Mouse (Mus musculus) stomach, embryonic 15.5 days (tissue): Measurements from ENCODE around the gene Cdkn1a. TPM values are rescaled to one million over a fixed set of nuclear protein-coding genes. Genes with fewer than 3 reads are reported as not detected.

Experiments
- ATAC-seq: fragments of 200-750 bp; cut with Nextera tagmentation; 2 replicates; pipeline ENCODE4 v1.8.0; 2017; ENCODE audit warnings: low read depth, moderate number of reproducible peaks, moderate TSS enrichment; ENCODE audit not compliant: insufficient read depth, low FRiP score
- H3K27ac ChIP-seq: fragments of 300-500 bp; sonication (generic); 2 replicates; pipeline ENCODE4 v1.5.1; 2015; ENCODE audit warnings: mild to moderate bottlenecking, inconsistent platforms
- H3K27me3 ChIP-seq: fragments of 300-500 bp; sonication (generic); replicated peaks from 2 replicates; pipeline ENCODE4 v1.6.1; 2015; ENCODE audit warnings: inconsistent platforms
- H3K36me3 ChIP-seq: fragments of 300-500 bp; sonication (generic); 2 replicates; pipeline ENCODE4 v1.6.1; 2015; ENCODE audit warnings: inconsistent platforms
- H3K4me1 ChIP-seq: fragments of 300-500 bp; sonication (generic); 2 replicates; pipeline ENCODE4 v1.6.1; 2015; ENCODE audit warnings: inconsistent platforms
- H3K4me2 ChIP-seq: fragments of 300-500 bp; sonication (generic); 2 replicates; pipeline ENCODE4 v1.6.1; 2015; ENCODE audit warnings: mild to moderate bottlenecking, inconsistent platforms
- H3K4me3 ChIP-seq: fragments of 300-500 bp; sonication (generic); replicated peaks from 2 replicates; pipeline ENCODE4 v1.5.1; 2015; ENCODE audit warnings: inconsistent platforms
- H3K9ac ChIP-seq: fragments of 300-500 bp; sonication (generic); 2 replicates; pipeline ENCODE4 v1.6.1; 2015; ENCODE audit warnings: inconsistent platforms
- H3K9me3 ChIP-seq: fragments of 300-500 bp; sonication (generic); 2 replicates; pipeline ENCODE4 v1.6.1; 2016; ENCODE audit warnings: inconsistent platforms
- WGBS: fragments of 180-500 bp; shearing (Covaris S2); methylation state at CpG from one replicate; pipeline ENCODE4 v1.1.7; 2015; 5-methylcytosine and 5-hydroxymethylcytosine counted together
- polyA plus RNA-seq: library from polyadenylated mRNA; unstranded; fragments of >200 nt; fragmentation: Nextera tagmentation; extraction: Ambion mirVana; gene quantifications from 2 replicates; pipeline ENCODE4 v1.2.1, GENCODE M21; 2015

Gene Cdkn1a
- polyA plus RNA-seq, 1 experiment from 2014 or later = 102 TPM

GRCm38 (mm10) chr17:29135066-29135465, 44.3 kb downstream of the Cdkn1a start:
- peaks cover 12% of the 10 kb centered on the region for H3K4me1 ChIP-seq
- H3K27ac ChIP-seq = no peak overlapping the region
- no peak overlapping the region for H3K4me3 ChIP-seq
- H3K9ac ChIP-seq = no peak overlapping the region
- H3K27me3 ChIP-seq = no peaks in the 10 kb centered on the region
- H3K4me2 ChIP-seq = no peak overlapping the region
- 59% methylated on average over 5 of the region's 5 CpGs for WGBS
- no peak for ATAC-seq
- no peaks in the 10 kb centered on the region for H3K9me3 ChIP-seq
- no peaks in the 10 kb centered on the region for H3K36me3 ChIP-seq

- Histone ChIP-seq H3K27ac (no peak overlapping the region), H3K27me3 (no peaks in the 10 kb centered on the region), H3K36me3 (no peaks in the 10 kb centered on the region), H3K4me1 (peaks cover 12% of the 10 kb centered on the region), H3K9me3 (no peaks in the 10 kb centered on the region), H3K9ac (no peak overlapping the region), H3K4me3 (no peak overlapping the region), H3K4me2 (no peak overlapping the region)
- no peak for ATAC-seq
- 60% methylated on average over 6 of the region's 6 CpGs for WGBS
Observed at GRCm38 (mm10) chr17:29136236-29136635, 45.5 kb downstream of the Cdkn1a start.

GRCm38 (mm10) chr17:29137906-29138305, 47.1 kb downstream of the Cdkn1a start:
- no peak overlapping the region for H3K27ac ChIP-seq
- no peaks in the 10 kb centered on the region for H3K27me3 ChIP-seq
- H3K4me3 ChIP-seq = no peak overlapping the region
- H3K9me3 ChIP-seq = no peaks in the 10 kb centered on the region
- ATAC-seq = no peak
- WGBS = 76% methylated on average over 7 of the region's 7 CpGs
- no peak overlapping the region for H3K9ac ChIP-seq
- H3K36me3 ChIP-seq = no peaks in the 10 kb centered on the region
- H3K4me2 ChIP-seq = no peak overlapping the region
- peaks cover 12% of the 10 kb centered on the region for H3K4me1 ChIP-seq

- no peak overlapping the region for H3K4me2 ChIP-seq
- H3K36me3 ChIP-seq = no peaks in the 10 kb centered on the region
- H3K27me3 ChIP-seq = no peaks in the 10 kb centered on the region
- no peak for ATAC-seq
- H3K9ac ChIP-seq = no peak overlapping the region
- no peaks in the 10 kb centered on the region for H3K4me1 ChIP-seq
- H3K27ac ChIP-seq = no peak overlapping the region
- WGBS = 79% methylated on average over 3 of the region's 3 CpGs
- no peaks in the 10 kb centered on the region for H3K9me3 ChIP-seq
- no peak overlapping the region for H3K4me3 ChIP-seq
Observed at GRCm38 (mm10) chr17:29141577-29141976, 50.8 kb downstream of the Cdkn1a start.

- ATAC-seq = no peak
- Histone ChIP-seq H3K9me3 (no peaks in the 10 kb centered on the region), H3K9ac (no peak overlapping the region), H3K27ac (no peak overlapping the region), H3K36me3 (no peaks in the 10 kb centered on the region), H3K27me3 (no peaks in the 10 kb centered on the region), H3K4me2 (no peak overlapping the region), H3K4me1 (peaks cover 7% of the 10 kb centered on the region; the same call in 1 of the 2 replicates), H3K4me3 (no peak overlapping the region)
- 76% methylated on average over 8 of the region's 8 CpGs for WGBS
Observed at GRCm38 (mm10) chr17:29143266-29143665, 52.5 kb downstream of the Cdkn1a start.

DNA sequence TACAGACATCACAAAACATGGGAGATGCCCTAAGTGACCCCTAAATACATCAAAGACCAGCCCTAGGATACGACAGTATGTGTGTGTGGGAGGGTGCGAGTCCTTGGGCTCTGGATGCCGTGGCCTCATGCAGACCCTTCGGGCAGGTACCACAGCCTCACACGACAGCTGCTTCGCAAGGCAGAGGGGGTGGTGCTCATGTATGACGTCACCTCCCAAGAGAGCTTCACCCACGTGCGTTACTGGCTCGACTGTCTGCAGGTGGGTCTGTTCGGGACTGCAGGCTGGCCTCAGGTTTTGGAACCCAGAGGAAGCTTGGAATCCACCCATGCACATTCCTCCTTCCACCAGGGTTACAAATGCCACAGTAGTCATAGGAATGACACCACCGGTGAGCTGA, 54.3 kb downstream of the Cdkn1a start:
- no peak for ATAC-seq
- H3K9me3 ChIP-seq = no peaks in the 10 kb centered on the region
- WGBS = 92% methylated on average over 12 of the region's 12 CpGs
- H3K27ac ChIP-seq = no peak overlapping the region
- H3K27me3 ChIP-seq = no peaks in the 10 kb centered on the region
- H3K4me1 ChIP-seq = peaks cover 7% of the 10 kb centered on the region; the same call in 1 of the 2 replicates
- no peak overlapping the region for H3K4me3 ChIP-seq
- H3K4me2 ChIP-seq = no peak overlapping the region
- no peaks in the 10 kb centered on the region for H3K36me3 ChIP-seq
- no peak overlapping the region for H3K9ac ChIP-seq

DNA sequence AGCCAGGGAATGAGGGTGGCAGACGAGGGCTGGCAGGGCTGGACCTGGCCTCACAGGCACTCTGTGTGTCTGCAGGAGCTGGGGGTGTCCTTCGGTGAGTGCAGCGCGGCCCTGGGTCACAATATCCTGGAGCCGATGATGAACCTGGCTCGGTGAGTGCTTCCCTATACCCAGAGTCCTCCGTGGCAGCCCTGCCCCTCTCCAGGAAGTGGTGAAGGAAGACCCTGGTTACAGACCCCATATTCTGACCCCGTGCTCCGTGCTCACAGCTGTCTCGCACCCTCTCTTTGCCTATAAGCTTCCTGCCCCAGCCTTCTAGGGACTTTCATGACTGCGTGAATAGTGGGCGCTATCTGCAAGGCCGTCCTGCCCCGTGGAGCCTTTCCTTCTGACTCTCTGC, 56.5 kb downstream of the Cdkn1a start:
- no peak overlapping the region for H3K4me2 ChIP-seq
- H3K27ac ChIP-seq = no peak overlapping the region
- 81% methylated on average over 14 of the region's 14 CpGs for WGBS
- no peaks in the 10 kb centered on the region for H3K27me3 ChIP-seq
- H3K9me3 ChIP-seq = no peaks in the 10 kb centered on the region
- ATAC-seq = no peak
- no peak overlapping the region for H3K4me3 ChIP-seq
- no peak overlapping the region for H3K9ac ChIP-seq
- peaks cover 7% of the 10 kb centered on the region; the same call in 1 of the 2 replicates for H3K4me1 ChIP-seq
- H3K36me3 ChIP-seq = no peaks in the 10 kb centered on the region

DNA sequence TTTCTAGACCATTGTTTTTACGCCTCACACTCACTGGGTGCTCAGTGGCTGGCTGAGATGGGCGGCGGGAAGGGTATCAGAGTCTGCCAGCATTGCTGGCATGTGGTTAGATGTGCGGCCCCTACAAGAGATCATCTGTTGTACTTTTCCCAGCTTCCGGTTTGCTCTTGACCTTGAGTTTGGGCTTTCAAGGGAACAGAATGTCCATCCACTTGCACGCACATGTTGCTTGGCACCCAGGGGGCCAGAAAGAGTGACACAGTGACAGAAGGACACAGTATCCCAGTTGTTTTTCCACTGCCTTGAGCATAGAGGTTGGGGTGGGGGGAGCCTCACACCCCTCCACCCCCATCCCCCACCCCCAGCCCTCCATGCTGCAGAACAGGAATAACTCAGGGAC, 57.0 kb downstream of the Cdkn1a start:
- Histone ChIP-seq H3K9me3 (no peaks in the 10 kb centered on the region), H3K4me2 (no peak overlapping the region), H3K36me3 (no peaks in the 10 kb centered on the region), H3K9ac (no peak overlapping the region), H3K27ac (no peak overlapping the region), H3K4me1 (peaks cover 7% of the 10 kb centered on the region; the same call in 1 of the 2 replicates), H3K4me3 (no peak overlapping the region), H3K27me3 (no peaks in the 10 kb centered on the region)
- 70% methylated on average over 6 of the region's 6 CpGs for WGBS
- ATAC-seq = peak; percentile 5; the same call in 1 of the 2 replicates

DNA sequence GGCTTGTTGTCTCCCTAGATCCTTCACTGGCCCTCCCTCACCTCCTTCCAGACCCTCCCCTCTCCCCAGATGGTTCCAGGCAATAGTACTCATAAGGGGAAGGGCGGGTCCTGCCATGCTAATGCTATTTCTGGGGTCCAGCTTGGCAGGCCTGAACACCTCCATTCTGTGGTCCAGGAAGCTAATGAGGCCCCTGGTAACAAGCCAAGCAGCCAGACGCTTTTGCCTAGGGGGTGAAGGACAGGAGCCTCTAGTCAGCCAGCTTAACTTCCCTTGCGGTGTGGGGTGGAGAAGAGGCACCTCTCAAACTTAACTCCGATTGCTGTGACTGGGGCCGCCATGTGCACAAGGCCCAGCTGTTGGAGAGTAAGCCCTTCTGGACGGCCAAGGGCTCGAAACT, 59.0 kb downstream of the Cdkn1a start:
- H3K9ac ChIP-seq = no peak overlapping the region
- ATAC-seq = no peak
- 71% methylated on average over 7 of the region's 7 CpGs for WGBS

More for the DNA sequence above, 59.0 kb downstream of the Cdkn1a start:
- Histone ChIP-seq H3K9me3 (no peaks in the 10 kb centered on the region), H3K27me3 (no peaks in the 10 kb centered on the region), H3K4me2 (no peak overlapping the region), H3K4me1 (peaks cover 9% of the 10 kb centered on the region; the same call in 1 of the 2 replicates), H3K27ac (no peak overlapping the region), H3K4me3 (no peak overlapping the region), H3K36me3 (no peaks in the 10 kb centered on the region)

Other genes with a start within 250 kb of the Cdkn1a start
- 0.32 and 0.50 TPM in 2 replicates for gene Pnpla1, start 232.6 kb upstream of the Cdkn1a start, polyA plus RNA-seq
- gene 4930539E08Rik, start 175.7 kb upstream of the Cdkn1a start, polyA plus RNA-seq = 0.71 and 0.81 TPM in 2 replicates
- 0.17 TPM in 1 of 2 replicates, not detected in the other for gene Pxt1, start 147.1 kb upstream of the Cdkn1a start, polyA plus RNA-seq
- 68.4 and 74.9 TPM in 2 replicates for gene Kctd20, start 139.0 kb upstream of the Cdkn1a start, polyA plus RNA-seq
- 98.3 and 106 TPM in 2 replicates for gene Stk38, start 83.0 kb upstream of the Cdkn1a start, polyA plus RNA-seq
- gene Srsf3, start 58.3 kb upstream of the Cdkn1a start, polyA plus RNA-seq = 518 and 524 TPM in 2 replicates
- 1.5 and 2.3 TPM in 2 replicates for gene Rab44, start 23.2 kb downstream of the Cdkn1a start, polyA plus RNA-seq
- 9.2 and 10.3 TPM in 2 replicates for gene Cpne5, start 147.2 kb downstream of the Cdkn1a start, polyA plus RNA-seq
- 148 and 150 TPM in 2 replicates for gene Ppil1, start 173.2 kb downstream of the Cdkn1a start, polyA plus RNA-seq
- 81.6 and 87.1 TPM in 2 replicates for gene BC004004, start 177.8 kb downstream of the Cdkn1a start, polyA plus RNA-seq
- 1.6 and 1.9 TPM in 2 replicates for gene Pi16, start 226.7 kb downstream of the Cdkn1a start, polyA plus RNA-seq